Mouse (Mus musculus) lung, embryonic 15.5 days (tissue): Measurements from ENCODE around the gene Phf21b. TPM values are rescaled to one million over a fixed set of nuclear protein-coding genes. Genes with fewer than 3 reads are reported as not detected.

Experiments
- ATAC-seq: fragments of 200-750 bp; cut with Nextera tagmentation; 2 replicates; pipeline ENCODE4 v1.8.0; 2017; ENCODE audit warnings: moderate number of reproducible peaks, borderline replicate concordance; ENCODE audit not compliant: low FRiP score, low TSS enrichment; ENCODE audit errors: extremely low read depth
- H3K27ac ChIP-seq: fragments of 300-500 bp; sonication (generic); 2 replicates; pipeline ENCODE4 v1.5.1; 2015; ENCODE audit warnings: moderate library complexity, mild to moderate bottlenecking, inconsistent platforms
- H3K27me3 ChIP-seq: fragments of 300-500 bp; sonication (generic); 2 replicates; pipeline ENCODE4 v1.6.1; 2015; ENCODE audit warnings: inconsistent platforms
- H3K36me3 ChIP-seq: fragments of 300-500 bp; sonication (generic); 2 replicates; pipeline ENCODE4 v1.6.1; 2015; ENCODE audit warnings: inconsistent platforms
- H3K4me1 ChIP-seq: fragments of 300-500 bp; sonication (generic); 2 replicates; pipeline ENCODE4 v1.6.1; 2015; ENCODE audit warnings: inconsistent platforms
- H3K4me2 ChIP-seq: fragments of 300-500 bp; sonication (generic); 2 replicates; pipeline ENCODE4 v1.6.1; 2015; ENCODE audit warnings: inconsistent platforms, mild to moderate bottlenecking, moderate library complexity
- H3K4me3 ChIP-seq: fragments of 300-500 bp; sonication (generic); 2 replicates; pipeline ENCODE4 v1.5.1; 2015; ENCODE audit warnings: mild to moderate bottlenecking, inconsistent platforms
- H3K9ac ChIP-seq: fragments of 300-500 bp; sonication (generic); 2 replicates; pipeline ENCODE4 v1.6.1; 2015; ENCODE audit warnings: inconsistent platforms
- H3K9me3 ChIP-seq: fragments of 300-500 bp; sonication (generic); 2 replicates; pipeline ENCODE4 v1.6.1; 2016; ENCODE audit warnings: inconsistent platforms
- WGBS: fragments of 180-500 bp; shearing (Covaris S2); methylation state at CpG from one replicate; pipeline ENCODE4 v1.1.7; 2015; 5-methylcytosine and 5-hydroxymethylcytosine counted together
- polyA plus RNA-seq: library from polyadenylated mRNA; unstranded; fragments of >200 nt; fragmentation: Nextera tagmentation; extraction: Ambion mirVana; gene quantifications from 2 replicates; pipeline ENCODE4 v1.2.1, GENCODE M21; 2015

Gene Phf21b
- polyA plus RNA-seq, 1 experiment from 2014 or later: 0.24 TPM

DNA sequence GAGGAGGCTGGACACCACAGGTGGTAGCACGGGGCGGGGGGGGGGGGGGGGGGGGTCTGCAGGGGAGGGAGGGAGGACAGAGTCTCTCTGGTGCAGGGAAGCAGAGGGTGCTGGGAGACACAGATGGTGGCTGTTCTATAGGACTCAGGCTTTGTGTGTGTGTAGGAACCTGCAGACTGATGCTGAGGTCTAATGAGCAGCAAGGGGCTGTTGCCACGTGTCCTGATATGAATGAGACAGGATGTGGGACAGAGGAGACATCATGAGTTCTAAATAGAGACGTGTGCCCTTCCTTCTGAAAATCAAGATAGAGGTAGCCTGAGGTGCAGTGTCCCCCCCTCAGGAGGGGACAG, 118.9 kb downstream of the Phf21b start:
- Histone ChIP-seq H3K27ac (no peak overlapping the region), H3K27me3 (no peaks in the 10 kb centered on the region)
- WGBS: 51% methylated on average over 2 of the region's 4 CpGs

DNA sequence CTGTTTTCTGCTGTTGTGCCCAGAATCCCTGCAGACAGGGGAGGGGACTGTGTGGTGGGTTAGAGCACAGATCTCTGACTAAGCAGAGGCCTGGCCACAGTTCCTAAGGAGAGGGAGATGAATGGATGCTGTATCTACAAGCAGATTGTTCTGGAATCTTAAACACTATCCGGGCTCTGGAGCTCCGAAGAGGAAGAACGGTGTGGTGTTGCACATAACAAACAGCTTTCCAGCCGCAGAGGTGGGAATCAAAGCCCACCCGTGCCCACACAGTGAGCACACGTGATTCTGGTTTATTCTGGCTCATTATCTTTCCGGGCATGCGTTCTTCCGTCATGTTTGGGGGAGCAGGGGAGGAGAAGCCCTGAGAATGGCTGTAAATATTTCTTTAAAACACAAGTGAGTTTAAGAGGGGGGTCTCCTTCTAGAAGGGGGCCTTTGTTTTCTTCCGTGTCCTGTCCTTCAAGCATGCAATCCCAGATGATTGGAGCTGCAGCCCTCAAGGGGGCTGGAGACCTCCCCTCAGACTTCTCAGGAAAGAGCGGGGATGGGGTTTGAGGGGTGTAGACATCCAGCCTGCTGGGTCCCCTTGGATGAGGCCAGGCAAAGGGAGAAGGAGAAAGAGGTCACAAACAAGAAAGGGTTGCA, 119.4 kb downstream of the Phf21b start:
- 71% methylated on average over 11 of the region's 11 CpGs for WGBS
- H3K27ac ChIP-seq: no peak overlapping the region
- H3K9me3 ChIP-seq: no peaks in the 10 kb centered on the region
- H3K9ac ChIP-seq: no peak overlapping the region
- no peak for ATAC-seq
- H3K4me3 ChIP-seq: no peak overlapping the region
- H3K4me2 ChIP-seq: no peak overlapping the region
- no peaks in the 10 kb centered on the region for H3K27me3 ChIP-seq
- no peaks in the 10 kb centered on the region for H3K4me1 ChIP-seq
- no peaks in the 10 kb centered on the region; the same call in 1 of the 2 replicates for H3K36me3 ChIP-seq

More for the DNA sequence above, 118.9 kb downstream of the Phf21b start:
- Histone ChIP-seq H3K9me3 (no peaks in the 10 kb centered on the region), H3K4me3 (no peak overlapping the region), H3K9ac (no peak overlapping the region), H3K4me2 (no peak overlapping the region), H3K4me1 (no peaks in the 10 kb centered on the region), H3K36me3 (no peaks in the 10 kb centered on the region; the same call in 1 of the 2 replicates)
- ATAC-seq: no peak

Other genes with a start within 250 kb of the Phf21b start
- gene Prr5, start 186.4 kb downstream of the Phf21b start, polyA plus RNA-seq: 22.1 and 23.7 TPM in 2 replicates
- gene Arhgap8, start 136.0 kb downstream of the Phf21b start, polyA plus RNA-seq: 21.1 and 25.5 TPM in 2 replicates
- 0.38 and 0.44 TPM in 2 replicates for gene Gm29666, start 64.0 kb upstream of the Phf21b start, polyA plus RNA-seq
- 37.5 and 39.8 TPM in 2 replicates for gene Nup50, start 67.4 kb upstream of the Phf21b start, polyA plus RNA-seq
- gene 5031439G07Rik, start 132.5 kb upstream of the Phf21b start, polyA plus RNA-seq: 6.8 and 10.6 TPM in 2 replicates
- 8.5 and 9.1 TPM in 2 replicates for gene Upk3a, start 161.1 kb upstream of the Phf21b start, polyA plus RNA-seq
- 35.0 TPM in 2 replicates for gene Fam118a, start 172.9 kb upstream of the Phf21b start, polyA plus RNA-seq